Mouse (Mus musculus) forebrain, embryonic 11.5 days (tissue): ENCODE data around the gene Nox4. TPM values are rescaled to one million over a fixed set of nuclear protein-coding genes. Genes with fewer than 3 reads are reported as not detected.
"Not testable (repeated sequence)": the region's sequence is repeated elsewhere in the genome, so short reads cannot be mapped to it uniquely, and the experiment has no call there.

Experiments
- ATAC-seq: fragments of 200-750 bp; cut with Nextera tagmentation; replicated peaks from 2 replicates; pipeline ENCODE4 v1.8.0; 2017; ENCODE audit warnings: moderate TSS enrichment; ENCODE audit not compliant: low FRiP score
- DNase-seq: peaks from one replicate; pipeline ENCODE4 v3.0.0-alpha.2; 2017; ENCODE audit warnings: low spot score
- H3K27ac ChIP-seq: fragments of 300-500 bp; sonication (generic); 2 replicates; pipeline ENCODE4 v1.5.1; 2014; ENCODE audit warnings: low read depth, low read length
- H3K27me3 ChIP-seq: fragments of 300-500 bp; sonication (generic); 2 replicates; pipeline ENCODE4 v1.6.1; 2014; ENCODE audit warnings: mild to moderate bottlenecking, low read length, mixed read lengths; ENCODE audit not compliant: control insufficient read depth, insufficient read depth
- H3K36me3 ChIP-seq: fragments of 300-500 bp; sonication (generic); 2 replicates; pipeline ENCODE4 v1.6.1; 2014; ENCODE audit warnings: mild to moderate bottlenecking, low read length, moderate library complexity, mixed read lengths; ENCODE audit not compliant: control insufficient read depth, insufficient read depth
- H3K4me1 ChIP-seq: fragments of 300-500 bp; sonication (generic); replicated peaks from 2 replicates; pipeline ENCODE4 v1.6.1; 2014; ENCODE audit warnings: low read length, mixed read lengths; ENCODE audit not compliant: control insufficient read depth, insufficient read depth
- H3K4me2 ChIP-seq: fragments of 300-500 bp; sonication (generic); 2 replicates; pipeline ENCODE4 v1.6.1; 2014; ENCODE audit warnings: low read depth, mild to moderate bottlenecking, low read length, moderate library complexity, mixed read lengths; ENCODE audit not compliant: severe bottlenecking
- H3K4me3 ChIP-seq: fragments of 300-500 bp; sonication (generic); 2 replicates; pipeline ENCODE4 v1.5.1; 2014; ENCODE audit warnings: low read depth, low read length
- H3K9ac ChIP-seq: fragments of 300-500 bp; sonication (generic); 2 replicates; pipeline ENCODE4 v1.6.1; 2014; ENCODE audit warnings: low read length
- H3K9me3 ChIP-seq: fragments of 300-500 bp; sonication (generic); 2 replicates; pipeline ENCODE4 v1.6.1; 2016; ENCODE audit warnings: low read length, mixed read lengths; ENCODE audit not compliant: control insufficient read depth
- WGBS: fragments of 180-500 bp; shearing (Covaris S2); extraction: QIAGEN DNeasy Blood & Tissue Kit; methylation state at CpG from one replicate; pipeline ENCODE4 v1.1.7; 2014; 5-methylcytosine and 5-hydroxymethylcytosine counted together
- polyA plus RNA-seq: library from polyadenylated mRNA; unstranded; fragments of >200 nt; fragmentation: Nextera tagmentation; extraction: Ambion mirVana; gene quantifications from 2 replicates; pipeline ENCODE4 v1.2.1, GENCODE M21; 2014

The Nox4 gene
- polyA plus RNA-seq, 1 experiment from 2014 or later: 3.2 TPM

DNA sequence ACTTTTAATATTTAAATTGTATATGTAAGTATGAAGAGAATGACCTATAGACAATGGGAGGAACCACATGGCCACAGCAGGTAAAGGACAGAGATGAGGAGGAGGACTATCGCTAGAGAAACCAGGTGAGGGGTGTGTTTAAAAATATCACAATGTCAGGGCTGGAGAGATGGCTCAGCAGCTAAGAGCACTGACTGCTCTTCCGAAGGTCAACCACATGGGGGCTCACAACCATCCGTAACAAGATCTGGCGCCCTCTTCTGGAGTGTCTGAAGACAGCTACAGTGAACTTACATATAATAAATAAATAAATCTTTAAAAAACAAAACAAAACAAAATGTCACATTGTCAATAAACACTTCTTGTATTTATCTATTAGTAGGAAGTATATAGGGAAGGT is 165.5 kb downstream of the Nox4 start:
- not testable (repeated sequence) for H3K27ac ChIP-seq, H3K9me3 ChIP-seq, H3K9ac ChIP-seq, H3K4me3 ChIP-seq, DNase-seq, H3K4me1 ChIP-seq, H3K27me3 ChIP-seq, H3K4me2 ChIP-seq, ATAC-seq, H3K36me3 ChIP-seq
- 14% methylated on average over 4 of the region's 4 CpGs for WGBS

DNA sequence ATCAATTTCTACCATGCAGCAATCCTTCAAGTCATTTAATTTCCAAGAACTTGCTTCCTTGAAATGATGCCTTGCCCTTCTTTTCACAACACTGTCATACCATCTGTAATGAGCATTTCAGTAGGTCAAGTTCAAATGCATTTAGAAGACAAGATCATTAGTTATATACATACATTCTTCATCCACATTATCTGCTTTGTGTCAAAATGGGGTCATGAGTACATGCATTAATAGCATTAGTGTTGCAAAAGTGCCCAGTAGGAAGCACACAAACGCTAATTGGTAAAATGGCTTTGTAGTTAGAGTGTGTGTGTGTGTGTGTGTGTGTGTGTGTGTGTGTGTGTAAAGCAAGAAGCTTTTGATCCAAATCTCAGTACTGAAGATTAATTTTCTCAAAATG is 167.4 kb downstream of the Nox4 start:
- DNase-seq: no peak
- ATAC-seq: no peak
- H3K4me2 ChIP-seq: no peak overlapping the region
- H3K4me3 ChIP-seq: no peak overlapping the region
- no peaks in the 10 kb centered on the region for H3K4me1 ChIP-seq
- no peak overlapping the region for H3K27ac ChIP-seq
- no peak overlapping the region for H3K9ac ChIP-seq
- 73% methylated on average over 1 of the region's 1 CpGs for WGBS
- no peaks in the 10 kb centered on the region for H3K36me3 ChIP-seq
- H3K9me3 ChIP-seq: no peaks in the 10 kb centered on the region
- H3K27me3 ChIP-seq: no peaks in the 10 kb centered on the region

Other genes with a start within 250 kb of the Nox4 start
- gene Vmn2r79, start 250.0 kb upstream of the Nox4 start, polyA plus RNA-seq: not detected in 2 replicates
- gene Tyr, start 247.4 kb downstream of the Nox4 start, polyA plus RNA-seq: 0.19 and 0.56 TPM in 2 replicates